Mouse (Mus musculus) intestine, postnatal 0 days (tissue): ENCODE results near the gene Rptor. TPM values are rescaled to one million over a fixed set of nuclear protein-coding genes. Genes with fewer than 3 reads are reported as not detected.

Source experiments
- ATAC-seq: fragments of 200-750 bp; cut with Nextera tagmentation; 2 replicates; pipeline ENCODE4 v1.8.0; 2017; ENCODE audit warnings: mild to moderate bottlenecking, moderate TSS enrichment, moderate library complexity
- H3K27ac ChIP-seq: fragments of 300-500 bp; sonication (generic); 2 replicates; pipeline ENCODE4 v1.5.1; 2014; ENCODE audit warnings: mild to moderate bottlenecking, low read depth, low read length, moderate library complexity
- H3K27me3 ChIP-seq: fragments of 300-500 bp; sonication (generic); replicated peaks from 2 replicates; pipeline ENCODE4 v1.6.1; 2014; ENCODE audit warnings: low read length, mixed read lengths; ENCODE audit not compliant: control insufficient read depth, insufficient read depth
- H3K36me3 ChIP-seq: fragments of 300-500 bp; sonication (generic); 2 replicates; pipeline ENCODE4 v1.6.1; 2014; ENCODE audit warnings: mild to moderate bottlenecking, moderate library complexity; ENCODE audit not compliant: control insufficient read depth, insufficient read depth
- H3K4me1 ChIP-seq: fragments of 300-500 bp; sonication (generic); replicated peaks from 2 replicates; pipeline ENCODE4 v1.6.1; 2014; ENCODE audit warnings: antibody characterized with exemption, low read length, mixed read lengths; ENCODE audit not compliant: control insufficient read depth, insufficient read depth
- H3K4me2 ChIP-seq: fragments of 300-500 bp; sonication (generic); replicated peaks from 2 replicates; pipeline ENCODE4 v1.6.1; 2014; ENCODE audit warnings: low read depth, mild to moderate bottlenecking, moderate library complexity
- H3K4me3 ChIP-seq: fragments of 300-500 bp; sonication (generic); 2 replicates; pipeline ENCODE4 v1.5.1; 2014; ENCODE audit warnings: low read depth, low read length
- H3K9ac ChIP-seq: fragments of 300-500 bp; sonication (generic); 2 replicates; pipeline ENCODE4 v1.6.1; 2014; ENCODE audit warnings: mild to moderate bottlenecking, low read depth, low read length
- H3K9me3 ChIP-seq: fragments of 300-500 bp; sonication (generic); 2 replicates; pipeline ENCODE4 v1.6.1; 2016; ENCODE audit warnings: mixed run types; ENCODE audit not compliant: control insufficient read depth
- CTCF ChIP-seq: sonication (generic); IDR thresholded peaks from 2 replicates; pipeline ENCODE4 v1.5.1; 2016; ENCODE audit warnings: low read depth, mild to moderate bottlenecking, control low read depth, antibody characterized with exemption, moderate library complexity
- WGBS: fragments of 180-500 bp; shearing (Covaris S2); extraction: QIAGEN DNeasy Blood & Tissue Kit; methylation state at CpG from one replicate; pipeline ENCODE4 v1.1.7; 2014; 5-methylcytosine and 5-hydroxymethylcytosine counted together
- polyA plus RNA-seq: library from polyadenylated mRNA; unstranded; fragments of >200 nt; fragmentation: Nextera tagmentation; extraction: Ambion mirVana; gene quantifications from 2 replicates; pipeline ENCODE4 v1.2.1, GENCODE M21; 2015

Rptor gene
- polyA plus RNA-seq, 1 experiment from 2014 or later, result 5.1 TPM

DNA sequence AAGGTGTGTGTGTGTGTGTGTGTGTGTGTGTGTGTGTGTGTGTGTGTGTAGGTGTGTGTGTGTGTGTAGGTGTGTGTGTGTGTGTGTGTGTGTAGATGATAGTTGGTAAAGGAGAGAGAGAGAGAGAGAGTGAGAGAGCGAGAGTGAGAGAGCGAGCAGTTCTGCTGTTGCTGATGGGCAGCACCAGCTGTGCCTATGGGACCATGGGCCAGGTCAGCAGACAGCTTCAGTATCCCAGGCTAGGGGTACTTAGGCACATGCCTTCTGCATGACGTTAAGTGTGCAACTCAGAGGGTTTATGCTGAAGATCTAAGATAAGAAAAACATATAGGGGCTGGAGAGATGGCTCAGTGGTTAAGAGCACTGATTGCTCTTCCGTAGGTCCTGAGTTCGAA is 62.6 kb downstream of the Rptor start:
- H3K4me3 ChIP-seq, result no peak overlapping the region
- no peak overlapping the region for H3K27ac ChIP-seq
- H3K9ac ChIP-seq, result no peak overlapping the region
- no peak overlapping the region for H3K4me2 ChIP-seq
- H3K36me3 ChIP-seq, result no peaks in the 10 kb centered on the region
- H3K4me1 ChIP-seq, result no peaks in the 10 kb centered on the region
- ATAC-seq, result no peak
- no peaks in the 10 kb centered on the region for H3K9me3 ChIP-seq
- H3K27me3 ChIP-seq, result no peaks in the 10 kb centered on the region
- no peak for TF ChIP-seq CTCF
- WGBS, result 88% methylated on average over 5 of the region's 5 CpGs

DNA sequence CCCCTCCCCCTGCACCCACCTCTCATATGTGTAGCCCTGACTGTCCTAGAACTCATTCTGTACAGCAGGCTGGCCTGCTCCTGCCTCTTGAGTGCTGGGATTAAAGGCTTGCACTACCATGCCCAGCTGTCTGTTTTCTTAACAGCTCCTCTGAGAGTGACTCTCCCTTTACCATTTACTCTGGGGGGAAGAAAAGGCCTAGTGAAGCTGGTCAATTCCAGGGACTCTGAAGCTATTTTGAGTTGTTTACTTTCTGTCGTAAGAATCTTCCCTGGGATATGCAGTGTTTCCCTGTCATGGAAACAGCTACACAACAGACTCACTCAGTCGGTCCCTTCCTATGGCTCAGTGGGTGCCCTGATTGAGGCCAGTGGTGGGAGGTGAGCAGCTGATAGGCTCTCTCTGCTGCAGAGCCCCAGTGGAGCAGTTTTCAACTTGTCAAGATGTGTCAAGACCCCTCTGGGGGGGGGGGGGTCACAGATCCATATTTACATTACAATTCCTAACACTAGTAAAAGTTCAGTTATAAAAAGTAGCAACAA is 63.9 kb downstream of the Rptor start:
- H3K4me1 ChIP-seq, result no peaks in the 10 kb centered on the region
- ATAC-seq, result no peak
- H3K9ac ChIP-seq, result no peak overlapping the region
- H3K27ac ChIP-seq, result no peak overlapping the region
- H3K4me3 ChIP-seq, result no peak overlapping the region
- H3K36me3 ChIP-seq, result no peaks in the 10 kb centered on the region
- H3K4me2 ChIP-seq, result 0 out of 2 replicates have a peak overlapping the region, but pooled peaks have one; percentile 9
- H3K9me3 ChIP-seq, result no peaks in the 10 kb centered on the region
- H3K27me3 ChIP-seq, result no peaks in the 10 kb centered on the region
- TF ChIP-seq CTCF, result no peak
- 22% methylated on average over 2 of the region's 2 CpGs for WGBS

GRCm38 (mm10) chr11:119670690-119671666 is 68.3 kb downstream of the Rptor start:
- WGBS, result 63% methylated on average over 11 of the region's 11 CpGs
- no peak for TF ChIP-seq CTCF
- H3K4me2 ChIP-seq, result no peak overlapping the region

GRCm38 (mm10) chr11:119672041-119672440 is 69.3 kb downstream of the Rptor start:
- 60% methylated on average over 2 of the region's 2 CpGs for WGBS
- no peak overlapping the region for H3K4me2 ChIP-seq
- ATAC-seq, result no peak
- H3K4me1 ChIP-seq, result no peaks in the 10 kb centered on the region
- no peak overlapping the region for H3K9ac ChIP-seq
- TF ChIP-seq CTCF, result no peak
- no peak overlapping the region for H3K4me3 ChIP-seq
- H3K36me3 ChIP-seq, result no peaks in the 10 kb centered on the region
- no peak overlapping the region for H3K27ac ChIP-seq
- H3K27me3 ChIP-seq, result no peaks in the 10 kb centered on the region
- H3K9me3 ChIP-seq, result no peaks in the 10 kb centered on the region; the same call in 1 of the 2 replicates

More at GRCm38 (mm10) chr11:119670690-119671666, 68.3 kb downstream of the Rptor start:
- Histone ChIP-seq H3K27me3 (no peaks in the 10 kb centered on the region), H3K27ac (no peak overlapping the region), H3K4me3 (no peak overlapping the region), H3K9me3 (no peaks in the 10 kb centered on the region; the same call in 1 of the 2 replicates), H3K36me3 (no peaks in the 10 kb centered on the region), H3K4me1 (no peaks in the 10 kb centered on the region), H3K9ac (no peak overlapping the region)
- no peak for ATAC-seq

DNA sequence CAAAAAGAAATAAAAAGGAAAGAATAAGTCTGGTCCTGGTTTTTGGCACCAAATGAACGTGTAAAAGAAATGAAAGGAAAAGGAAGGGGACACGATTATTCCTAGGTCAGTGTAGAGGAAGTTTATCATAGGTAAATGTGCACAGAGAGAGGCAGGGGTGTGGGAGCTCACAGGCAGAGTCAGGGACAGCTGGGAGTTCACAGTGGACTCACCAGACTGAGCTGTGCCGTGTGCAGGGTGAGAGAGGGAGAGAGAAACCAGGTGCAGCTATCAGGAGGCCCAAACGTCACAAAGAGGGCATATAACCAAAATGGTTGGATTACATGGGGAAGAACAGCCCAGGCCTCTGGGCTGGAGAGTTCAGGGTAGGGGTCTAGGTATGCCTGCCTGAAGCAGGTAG is 70.1 kb downstream of the Rptor start:
- Histone ChIP-seq H3K9me3 (no peaks in the 10 kb centered on the region; the same call in 1 of the 2 replicates), H3K36me3 (no peaks in the 10 kb centered on the region), H3K4me3 (no peak overlapping the region), H3K27me3 (no peaks in the 10 kb centered on the region), H3K4me2 (no peak overlapping the region), H3K4me1 (no peaks in the 10 kb centered on the region), H3K9ac (no peak overlapping the region), H3K27ac (no peak overlapping the region)
- TF ChIP-seq CTCF, result no peak
- WGBS, result 56% methylated on average over 4 of the region's 4 CpGs
- ATAC-seq, result no peak

DNA sequence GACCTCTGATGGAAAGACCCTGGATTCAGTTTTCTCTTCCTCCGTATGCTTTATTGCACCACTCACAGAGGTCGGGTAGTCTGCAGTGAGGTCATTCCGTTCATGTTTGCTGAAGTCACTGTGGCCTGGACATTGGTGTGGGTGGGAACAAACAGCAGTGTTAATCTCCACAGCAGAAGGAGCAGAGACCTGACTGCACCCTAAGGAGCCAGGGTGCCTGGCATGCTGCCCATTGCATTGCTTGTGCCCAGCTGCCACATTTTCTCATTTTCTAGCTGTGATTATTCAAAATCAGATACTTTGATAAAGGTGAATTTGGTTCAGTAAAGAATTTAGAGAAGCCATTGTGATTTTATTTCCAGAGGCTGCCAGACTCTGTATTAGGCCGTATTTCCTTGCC is 72.1 kb downstream of the Rptor start:
- H3K36me3 ChIP-seq, result no peaks in the 10 kb centered on the region
- H3K4me3 ChIP-seq, result no peak overlapping the region
- H3K27ac ChIP-seq, result no peak overlapping the region
- no peak for ATAC-seq
- no peaks in the 10 kb centered on the region for H3K27me3 ChIP-seq
- TF ChIP-seq CTCF, result no peak
- no peaks in the 10 kb centered on the region for H3K4me1 ChIP-seq
- no peak overlapping the region for H3K9ac ChIP-seq
- no peaks in the 10 kb centered on the region; the same call in 1 of the 2 replicates for H3K9me3 ChIP-seq
- H3K4me2 ChIP-seq, result no peak overlapping the region
- WGBS, result 57% methylated on average over 4 of the region's 4 CpGs
